Mouse (Mus musculus) heart, adult 2 months (tissue): ENCODE results near the gene Trpm2.

Experiments used
- CTCF ChIP-seq: fragments of 200-600 bp; IDR thresholded peaks from 2 replicates; pipeline ENCODE4 v1.8.1; 2022; ENCODE audit warnings: antibody characterized with exemption, mild to moderate bottlenecking, moderate library complexity
- EP300 ChIP-seq: fragments of 200-500 bp; IDR thresholded peaks from 2 replicates; pipeline ENCODE4 v1.6.1; 2011; ENCODE audit warnings: low read depth, low read length, control low read depth; ENCODE audit not compliant: insufficient read depth
- POLR2A ChIP-seq: fragments of 200-500 bp; IDR thresholded peaks from 2 replicates; pipeline ENCODE4 v1.6.1; 2011; ENCODE audit warnings: mild to moderate bottlenecking, low read depth, low read length, control low read depth; ENCODE audit not compliant: insufficient read depth

GRCm38 (mm10) chr10:77900903-77901818 is 69.2 kb downstream of the Trpm2 start:
- TF ChIP-seq CTCF (no peak), POLR2A (no peak), EP300 (no peak)
